Mouse (Mus musculus): ENCODE data around the gene Gfpt1. TPM values are rescaled to one million over a fixed set of nuclear protein-coding genes. Genes with fewer than 3 reads are reported as not detected.

The Gfpt1 gene
- polyA plus RNA-seq, 1 experiment, result 7.1 TPM

DNA sequence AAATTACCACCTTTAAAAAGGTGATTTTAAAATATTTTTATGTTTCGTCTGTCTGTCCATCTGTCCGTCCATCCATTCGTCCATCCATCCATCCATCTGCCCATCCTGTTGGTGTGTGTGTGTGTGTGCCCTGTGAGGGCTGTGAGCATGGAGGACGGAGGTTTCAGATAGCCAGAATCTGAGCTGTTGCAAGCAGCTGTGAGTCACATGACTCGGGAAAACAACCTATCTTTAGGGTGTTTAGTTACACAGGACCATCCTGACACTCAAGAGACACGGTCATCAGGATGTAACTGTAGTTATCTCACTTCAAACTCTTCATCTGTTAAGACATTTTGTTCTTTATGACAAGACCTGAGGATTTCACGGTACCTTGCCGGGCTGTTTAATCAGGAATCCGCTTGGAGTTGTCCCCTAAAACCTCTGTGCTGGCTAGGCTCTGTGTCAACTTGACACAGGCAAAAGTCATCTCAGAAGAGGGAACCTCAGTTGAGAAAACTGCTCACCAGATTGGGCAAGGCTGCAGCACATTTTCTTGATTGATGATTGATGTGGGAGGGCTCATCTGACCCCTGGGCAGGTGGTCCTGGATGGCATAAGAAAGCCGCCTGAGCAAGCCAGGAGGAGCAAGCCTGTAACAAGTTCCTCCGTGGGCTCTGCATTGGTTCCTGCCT, 61.6 kb downstream of the Gfpt1 start, which contains the start of gene D6Ertd527e:
D6Ertd527e (plus strand) TSS at position 624 of the 674 bp plus-strand sequence.
- Histone ChIP-seq H3K36me3 (replicated peaks; ENCODE audit: low read length) (no peaks in the 10 kb centered on the region), H3K27me3 (replicated peaks) (peaks cover 35% of the 10 kb centered on the region), H3K4me3 (replicated peaks) (peak within 1 kb of the TSS; percentile 3), H3K9me3 (no peaks in the 10 kb centered on the region), H3K4me1 (peaks cover 10% of the 10 kb centered on the region)
- TF ChIP-seq GATA1 (IDR thresholded peaks at IDR 0.05; ENCODE audit: borderline replicate concordance, low read length), result no peak
- no peak for TF ChIP-seq FLI1 (IDR thresholded peaks at IDR 0.05; ENCODE audit: low read length)

- no peak overlapping the region for H3K4me3 ChIP-seq (replicated peaks)
- peaks cover 39% of the 10 kb centered on the region for H3K27me3 ChIP-seq (replicated peaks)
- no peaks in the 10 kb centered on the region; the same call in 1 of the 2 replicates for H3K4me1 ChIP-seq
- H3K9me3 ChIP-seq, result no peaks in the 10 kb centered on the region
- TF ChIP-seq FLI1 (IDR thresholded peaks at IDR 0.05; ENCODE audit: low read length) (no peak), GATA1 (IDR thresholded peaks at IDR 0.05; ENCODE audit: borderline replicate concordance, low read length) (no peak)
- no peaks in the 10 kb centered on the region for H3K36me3 ChIP-seq (replicated peaks; ENCODE audit: low read length)
Measured at GRCm38 (mm10) chr6:87111493-87111892, 68.8 kb downstream of the Gfpt1 start.

- peaks cover 42% of the 10 kb centered on the region for H3K27me3 ChIP-seq (replicated peaks)
- H3K36me3 ChIP-seq (replicated peaks; ENCODE audit: low read length), result no peaks in the 10 kb centered on the region
- no peaks in the 10 kb centered on the region; the same call in 1 of the 2 replicates for H3K4me1 ChIP-seq
- no peak overlapping the region for H3K4me3 ChIP-seq (replicated peaks)
- no peaks in the 10 kb centered on the region for H3K9me3 ChIP-seq
- TF ChIP-seq GATA1 (IDR thresholded peaks at IDR 0.05; ENCODE audit: borderline replicate concordance, low read length) (no peak), FLI1 (IDR thresholded peaks at IDR 0.05; ENCODE audit: low read length) (no peak)
Measured at GRCm38 (mm10) chr6:87112125-87112524, 69.5 kb downstream of the Gfpt1 start.

- TF ChIP-seq FLI1 (IDR thresholded peaks at IDR 0.05; ENCODE audit: low read length) (no peak), GATA1 (IDR thresholded peaks at IDR 0.05; ENCODE audit: borderline replicate concordance, low read length) (no peak)
- Histone ChIP-seq H3K4me1 (no peaks in the 10 kb centered on the region; the same call in 1 of the 2 replicates), H3K36me3 (replicated peaks; ENCODE audit: low read length) (no peaks in the 10 kb centered on the region), H3K27me3 (replicated peaks) (peaks cover 36% of the 10 kb centered on the region), H3K4me3 (replicated peaks) (no peak overlapping the region), H3K9me3 (peaks cover 4% of the 10 kb centered on the region)
Measured at GRCm38 (mm10) chr6:87115981-87116380, 73.3 kb downstream of the Gfpt1 start.

DNA sequence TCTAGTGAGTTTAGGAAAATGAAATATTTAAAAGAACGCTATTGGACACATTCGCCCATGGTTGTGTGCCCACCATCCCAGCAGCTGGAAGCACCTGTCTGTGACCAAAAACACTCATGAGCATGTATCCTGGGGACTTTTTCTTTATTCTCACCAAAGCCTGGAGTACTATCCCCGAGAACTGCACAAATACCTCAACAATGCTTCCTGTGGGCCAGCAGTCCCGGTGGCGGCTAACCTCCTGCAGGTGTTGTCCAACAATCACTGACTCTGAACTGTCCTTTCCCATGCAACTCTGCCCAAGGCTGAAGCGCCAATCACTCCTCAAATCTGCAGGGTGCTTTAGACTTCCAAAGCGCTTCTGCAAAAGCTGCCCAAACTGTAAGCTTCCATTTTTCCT, 74.0 kb downstream of the Gfpt1 start:
- Histone ChIP-seq H3K9me3 (peaks cover 6% of the 10 kb centered on the region), H3K36me3 (replicated peaks; ENCODE audit: low read length) (no peaks in the 10 kb centered on the region), H3K27me3 (replicated peaks) (peaks cover 30% of the 10 kb centered on the region), H3K4me3 (replicated peaks) (no peak overlapping the region), H3K4me1 (no peaks in the 10 kb centered on the region)
- TF ChIP-seq GATA1 (IDR thresholded peaks at IDR 0.05; ENCODE audit: borderline replicate concordance, low read length), result no peak
- TF ChIP-seq FLI1 (IDR thresholded peaks at IDR 0.05; ENCODE audit: low read length), result no peak

DNA sequence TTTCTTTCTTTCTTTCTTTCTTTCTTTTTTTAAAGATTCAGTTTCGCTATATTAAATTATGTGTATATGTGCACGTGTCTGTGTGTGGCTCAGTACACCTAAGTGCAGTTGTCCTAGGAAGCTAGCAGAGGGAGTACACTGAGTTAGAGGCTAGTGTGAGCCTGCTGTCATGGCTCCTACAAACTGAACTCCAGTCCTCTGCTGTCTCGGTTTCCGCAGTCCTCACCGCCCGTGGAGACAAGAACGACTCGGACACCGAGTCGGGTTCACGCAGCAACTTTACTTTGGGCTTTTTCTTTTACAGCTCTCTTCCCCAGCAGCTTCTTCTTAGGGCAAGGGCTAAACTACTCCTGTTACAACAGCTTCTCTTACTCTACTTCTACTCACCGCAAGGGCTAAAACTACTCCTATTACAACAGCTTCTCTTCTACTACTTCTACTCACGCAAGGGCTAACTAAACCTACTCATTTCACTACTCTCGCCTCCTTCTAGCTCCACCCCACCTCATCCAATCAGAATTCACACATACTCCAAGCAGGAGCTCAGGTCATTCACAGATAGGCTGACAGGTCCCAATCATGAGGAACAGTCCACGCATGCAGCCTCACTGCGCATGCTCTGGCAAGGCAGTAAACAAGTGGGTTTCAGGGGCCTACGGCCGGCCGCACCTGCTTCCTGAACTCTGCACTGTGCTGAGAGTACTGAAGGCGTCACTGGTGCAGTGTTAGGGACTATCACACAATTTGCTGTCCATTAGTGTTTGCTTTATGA, 76.6 kb downstream of the Gfpt1 start:
- TF ChIP-seq GATA1 (IDR thresholded peaks at IDR 0.05; ENCODE audit: borderline replicate concordance, low read length) (no peak), FLI1 (IDR thresholded peaks at IDR 0.05; ENCODE audit: low read length) (no peak)
- Histone ChIP-seq H3K36me3 (replicated peaks; ENCODE audit: low read length) (no peaks in the 10 kb centered on the region), H3K9me3 (peaks cover 6% of the 10 kb centered on the region), H3K4me1 (no peaks in the 10 kb centered on the region), H3K4me3 (replicated peaks) (no peak overlapping the region), H3K27me3 (replicated peaks) (peaks cover 28% of the 10 kb centered on the region)

- peaks cover 12% of the 10 kb centered on the region for H3K9me3 ChIP-seq
- no peak overlapping the region for H3K4me3 ChIP-seq (replicated peaks)
- no peaks in the 10 kb centered on the region for H3K4me1 ChIP-seq
- H3K27me3 ChIP-seq (replicated peaks), result peaks cover 32% of the 10 kb centered on the region
- H3K36me3 ChIP-seq (replicated peaks; ENCODE audit: low read length), result no peaks in the 10 kb centered on the region
- TF ChIP-seq FLI1 (IDR thresholded peaks at IDR 0.05; ENCODE audit: low read length) (no peak), GATA1 (IDR thresholded peaks at IDR 0.05; ENCODE audit: borderline replicate concordance, low read length) (no peak)
Measured at GRCm38 (mm10) chr6:87119975-87120374, 77.3 kb downstream of the Gfpt1 start.

GRCm38 (mm10) chr6:87120661-87121060, 78.0 kb downstream of the Gfpt1 start:
- peaks cover 32% of the 10 kb centered on the region for H3K27me3 ChIP-seq (replicated peaks)
- H3K4me1 ChIP-seq, result no peaks in the 10 kb centered on the region
- H3K4me3 ChIP-seq (replicated peaks), result no peak overlapping the region
- TF ChIP-seq GATA1 (IDR thresholded peaks at IDR 0.05; ENCODE audit: borderline replicate concordance, low read length), result no peak
- TF ChIP-seq FLI1 (IDR thresholded peaks at IDR 0.05; ENCODE audit: low read length), result no peak
- H3K36me3 ChIP-seq (replicated peaks; ENCODE audit: low read length), result no peaks in the 10 kb centered on the region
- H3K9me3 ChIP-seq, result peaks cover 14% of the 10 kb centered on the region

GRCm38 (mm10) chr6:87121961-87122360, 79.3 kb downstream of the Gfpt1 start:
- H3K4me3 ChIP-seq (replicated peaks), result no peak overlapping the region
- H3K4me1 ChIP-seq, result peaks cover 1% of the 10 kb centered on the region; the same call in 1 of the 2 replicates
- H3K36me3 ChIP-seq (replicated peaks; ENCODE audit: low read length), result no peaks in the 10 kb centered on the region
- H3K27me3 ChIP-seq (replicated peaks), result peaks cover 30% of the 10 kb centered on the region
- peaks cover 14% of the 10 kb centered on the region for H3K9me3 ChIP-seq
- TF ChIP-seq GATA1 (IDR thresholded peaks at IDR 0.05; ENCODE audit: borderline replicate concordance, low read length) (no peak), FLI1 (IDR thresholded peaks at IDR 0.05; ENCODE audit: low read length) (no peak)

DNA sequence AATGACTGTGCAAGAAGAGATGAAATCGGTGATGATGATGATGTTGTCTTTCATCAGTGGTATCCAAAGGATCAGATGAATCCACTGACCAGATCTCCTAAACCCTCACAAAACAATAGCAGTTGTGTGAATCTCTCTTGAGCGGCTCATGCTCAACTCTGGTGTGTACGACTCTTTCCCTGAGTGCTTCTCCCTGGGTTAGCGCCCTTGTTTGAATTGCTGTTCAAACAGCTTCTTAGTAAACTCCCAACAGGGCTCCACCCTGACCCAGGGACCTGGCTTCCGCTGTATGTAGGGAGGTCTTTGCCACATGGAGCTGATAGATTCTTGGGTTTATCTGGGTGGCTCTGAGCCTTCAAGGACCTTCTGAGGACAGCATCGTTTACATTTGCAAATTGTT, 80.8 kb downstream of the Gfpt1 start:
- no peak for TF ChIP-seq FLI1 (IDR thresholded peaks at IDR 0.05; ENCODE audit: low read length)
- no peak for TF ChIP-seq GATA1 (IDR thresholded peaks at IDR 0.05; ENCODE audit: borderline replicate concordance, low read length)

More for the DNA sequence above, 80.8 kb downstream of the Gfpt1 start:
- peaks cover 29% of the 10 kb centered on the region for H3K27me3 ChIP-seq (replicated peaks)
- peaks cover 14% of the 10 kb centered on the region for H3K9me3 ChIP-seq
- H3K4me3 ChIP-seq (replicated peaks), result no peak overlapping the region
- peaks cover 3% of the 10 kb centered on the region; the same call in 1 of the 2 replicates for H3K4me1 ChIP-seq
- H3K36me3 ChIP-seq (replicated peaks; ENCODE audit: low read length), result no peaks in the 10 kb centered on the region
